Mouse (Mus musculus): Measurements from ENCODE around the gene Mecr. TPM values are rescaled to one million over a fixed set of nuclear protein-coding genes. Genes with fewer than 3 reads are reported as not detected.
A peak's percentile ranks its signal among the peaks of the same experiment; 100 is the strongest.

The Mecr gene
- polyA plus RNA-seq, 1 experiment from 2014 or later = 29.9 TPM

GRCm38 (mm10) chr4:131845991-131846778 is 2.9 kb downstream of the Mecr start:
- Histone ChIP-seq H3K4me2 (ENCODE audit: low read length) (no peak overlapping the region), H3K9ac (replicated peaks; ENCODE audit: low read length) (no peak overlapping the region), H3K9me3 (ENCODE audit: control insufficient read depth, low read length) (no peaks in the 10 kb centered on the region), H3K4me1 (ENCODE audit: control insufficient read depth, insufficient read depth, low read length) (peaks cover 6% of the 10 kb centered on the region; the same call in 1 of the 2 replicates), H3K27ac (replicated peaks; ENCODE audit: low read depth, low read length) (no peak overlapping the region), H3K27me3 (ENCODE audit: control insufficient read depth, insufficient read depth, low read length) (no peaks in the 10 kb centered on the region), H3K4me3 (replicated peaks; ENCODE audit: low read depth, low read length) (no peak overlapping the region), H3K36me3 (ENCODE audit: control insufficient read depth, insufficient read depth, low read length) (no peaks in the 10 kb centered on the region)
- ATAC-seq (ENCODE audit: low FRiP score, low TSS enrichment) (no peak), DNase-seq (no peak)
- 86% methylated on average over 8 of the region's 8 CpGs for WGBS

- Histone ChIP-seq H3K27ac (replicated peaks; ENCODE audit: low read depth, low read length) (no peak overlapping the region), H3K4me1 (ENCODE audit: control insufficient read depth, insufficient read depth, low read length) (peaks cover 6% of the 10 kb centered on the region; the same call in 1 of the 2 replicates), H3K9ac (replicated peaks; ENCODE audit: low read length) (no peak overlapping the region), H3K4me2 (ENCODE audit: low read length) (no peak overlapping the region), H3K4me3 (replicated peaks; ENCODE audit: low read depth, low read length) (no peak overlapping the region), H3K9me3 (ENCODE audit: control insufficient read depth, low read length) (no peaks in the 10 kb centered on the region), H3K36me3 (ENCODE audit: control insufficient read depth, insufficient read depth, low read length) (no peaks in the 10 kb centered on the region), H3K27me3 (ENCODE audit: control insufficient read depth, insufficient read depth, low read length) (no peaks in the 10 kb centered on the region)
- DNase-seq (no peak), ATAC-seq (ENCODE audit: low FRiP score, low TSS enrichment) (no peak)
- 84% methylated on average over 6 of the region's 6 CpGs for WGBS
Observed at GRCm38 (mm10) chr4:131848082-131848481, 4.8 kb downstream of the Mecr start.

- Histone ChIP-seq H3K4me2 (ENCODE audit: low read length) (no peak overlapping the region), H3K27ac (replicated peaks; ENCODE audit: low read depth, low read length) (peak overlapping the region; percentile 52; the same call in 1 of the 2 replicates), H3K36me3 (ENCODE audit: control insufficient read depth, insufficient read depth, low read length) (no peaks in the 10 kb centered on the region), H3K9ac (replicated peaks; ENCODE audit: low read length) (no peak overlapping the region), H3K9me3 (ENCODE audit: control insufficient read depth, low read length) (no peaks in the 10 kb centered on the region), H3K4me1 (ENCODE audit: control insufficient read depth, insufficient read depth, low read length) (no peaks in the 10 kb centered on the region), H3K27me3 (ENCODE audit: control insufficient read depth, insufficient read depth, low read length) (no peaks in the 10 kb centered on the region), H3K4me3 (replicated peaks; ENCODE audit: low read depth, low read length) (no peak overlapping the region)
- DNase-seq = peak; percentile 67
- WGBS = 34% methylated on average over 5 of the region's 5 CpGs
- ATAC-seq (ENCODE audit: low FRiP score, low TSS enrichment) = no peak
Observed at GRCm38 (mm10) chr4:131849986-131850638, 6.8 kb downstream of the Mecr start.

GRCm38 (mm10) chr4:131854950-131855349 is 11.7 kb downstream of the Mecr start:
- Histone ChIP-seq H3K4me3 (replicated peaks; ENCODE audit: low read depth, low read length) (no peak overlapping the region), H3K4me2 (ENCODE audit: low read length) (no peak overlapping the region), H3K36me3 (ENCODE audit: control insufficient read depth, insufficient read depth, low read length) (peaks cover 14% of the 10 kb centered on the region; the same call in 1 of the 2 replicates), H3K9ac (replicated peaks; ENCODE audit: low read length) (no peak overlapping the region), H3K27ac (replicated peaks; ENCODE audit: low read depth, low read length) (no peak overlapping the region), H3K4me1 (ENCODE audit: control insufficient read depth, insufficient read depth, low read length) (no peaks in the 10 kb centered on the region), H3K27me3 (ENCODE audit: control insufficient read depth, insufficient read depth, low read length) (no peaks in the 10 kb centered on the region), H3K9me3 (ENCODE audit: control insufficient read depth, low read length) (no peaks in the 10 kb centered on the region)
- DNase-seq (no peak), ATAC-seq (ENCODE audit: low FRiP score, low TSS enrichment) (no peak)
- 88% methylated on average over 5 of the region's 5 CpGs for WGBS

GRCm38 (mm10) chr4:131860492-131861340 is 17.4 kb downstream of the Mecr start:
- Histone ChIP-seq H3K9ac (replicated peaks; ENCODE audit: low read length) (no peak overlapping the region), H3K4me2 (ENCODE audit: low read length) (no peak overlapping the region), H3K4me3 (replicated peaks; ENCODE audit: low read depth, low read length) (no peak overlapping the region), H3K4me1 (ENCODE audit: control insufficient read depth, insufficient read depth, low read length) (no peaks in the 10 kb centered on the region), H3K9me3 (ENCODE audit: control insufficient read depth, low read length) (no peaks in the 10 kb centered on the region), H3K36me3 (ENCODE audit: control insufficient read depth, insufficient read depth, low read length) (peaks cover 31% of the 10 kb centered on the region; the same call in 1 of the 2 replicates), H3K27ac (replicated peaks; ENCODE audit: low read depth, low read length) (no peak overlapping the region), H3K27me3 (ENCODE audit: control insufficient read depth, insufficient read depth, low read length) (no peaks in the 10 kb centered on the region)
- ATAC-seq (ENCODE audit: low FRiP score, low TSS enrichment) = no peak
- peak; percentile 92 for DNase-seq
- WGBS = 51% methylated on average over 15 of the region's 15 CpGs

GRCm38 (mm10) chr4:131861341-131861739 is 18.1 kb downstream of the Mecr start:
- 88% methylated on average over 4 of the region's 4 CpGs for whole genome bisulfite sequencing
- Histone ChIP-seq H3K27ac (replicated peaks; ENCODE audit: low read depth, low read length) (no peak overlapping the region), H3K4me1 (ENCODE audit: control insufficient read depth, insufficient read depth, low read length) (no peaks in the 10 kb centered on the region), H3K4me2 (ENCODE audit: low read length) (no peak overlapping the region), H3K9ac (replicated peaks; ENCODE audit: low read length) (no peak overlapping the region), H3K36me3 (ENCODE audit: control insufficient read depth, insufficient read depth, low read length) (peaks cover 31% of the 10 kb centered on the region; the same call in 1 of the 2 replicates), H3K9me3 (ENCODE audit: control insufficient read depth, low read length) (no peaks in the 10 kb centered on the region), H3K4me3 (replicated peaks; ENCODE audit: low read depth, low read length) (no peak overlapping the region), H3K27me3 (ENCODE audit: control insufficient read depth, insufficient read depth, low read length) (no peaks in the 10 kb centered on the region)
- ATAC-seq (ENCODE audit: low FRiP score, low TSS enrichment) (no peak), DNase-seq (no peak)

GRCm38 (mm10) chr4:131872672-131873292 is 29.5 kb downstream of the Mecr start:
- Histone ChIP-seq H3K4me2 (ENCODE audit: low read length) (peak overlapping the region; percentile 66), H3K27me3 (ENCODE audit: control insufficient read depth, insufficient read depth, low read length) (no peaks in the 10 kb centered on the region), H3K36me3 (ENCODE audit: control insufficient read depth, insufficient read depth, low read length) (0 out of 2 replicates have a peak, but pooled peaks cover 4% of the 10 kb centered on the region), H3K4me1 (ENCODE audit: control insufficient read depth, insufficient read depth, low read length) (peaks cover 25% of the 10 kb centered on the region), H3K9me3 (ENCODE audit: control insufficient read depth, low read length) (no peaks in the 10 kb centered on the region), H3K27ac (replicated peaks; ENCODE audit: low read depth, low read length) (peak overlapping the region; percentile 100), H3K4me3 (replicated peaks; ENCODE audit: low read depth, low read length) (peak overlapping the region; percentile 98), H3K9ac (replicated peaks; ENCODE audit: low read length) (peak overlapping the region; percentile 72)
- peak; percentile 43; the same call in 1 of the 2 replicates for ATAC-seq (ENCODE audit: low FRiP score, low TSS enrichment)
- DNase-seq = peak; percentile 19
- 11% methylated on average over 11 of the region's 11 CpGs for WGBS

Data from midbrain, embryonic 14.5 days (tissue).